Mouse (Mus musculus) thymus, adult 2 months (tissue): Measurements from ENCODE around the gene Nipsnap2. TPM values are rescaled to one million over a fixed set of nuclear protein-coding genes. Genes with fewer than 3 reads are reported as not detected.

Experiments
- DNase-seq: peaks from one replicate; pipeline ENCODE4 v3.0.0; 2021
- H3K27ac ChIP-seq: fragments of 200-500 bp; 2 replicates; pipeline ENCODE4 v1.5.1; 2012; ENCODE audit warnings: low read length, control low read depth; ENCODE audit not compliant: control insufficient read depth, insufficient read depth
- H3K27me3 ChIP-seq: fragments of 200-500 bp; 2 replicates; pipeline ENCODE4 v1.6.1; 2012; ENCODE audit warnings: mild to moderate bottlenecking, low read length, moderate library complexity, mixed read lengths; ENCODE audit not compliant: control insufficient read depth, insufficient read depth
- H3K36me3 ChIP-seq: fragments of 200-500 bp; 2 replicates; pipeline ENCODE4 v1.6.1; 2012; ENCODE audit warnings: mild to moderate bottlenecking, low read length, moderate library complexity; ENCODE audit not compliant: control insufficient read depth, insufficient read depth
- H3K4me1 ChIP-seq: fragments of 200-500 bp; replicated peaks from 2 replicates; pipeline ENCODE4 v1.6.1; 2012; ENCODE audit warnings: low read length; ENCODE audit not compliant: control insufficient read depth, insufficient read depth
- H3K4me3 ChIP-seq: fragments of 200-500 bp; 2 replicates; pipeline ENCODE4 v1.5.1; 2012; ENCODE audit warnings: mild to moderate bottlenecking, low read length, control low read depth, moderate library complexity; ENCODE audit not compliant: control insufficient read depth, insufficient read depth
- CTCF ChIP-seq: fragments of 200-500 bp; IDR thresholded peaks from 2 replicates; pipeline ENCODE4 v1.5.1; 2012; ENCODE audit warnings: mild to moderate bottlenecking, control low read depth, low read length, moderate library complexity, borderline replicate concordance; ENCODE audit not compliant: control insufficient read depth, poor library complexity, insufficient read depth; ENCODE audit errors: extremely low read depth
- POLR2A ChIP-seq: fragments of 200-500 bp; IDR thresholded peaks from 2 replicates; pipeline ENCODE4 v1.6.1; 2012; ENCODE audit warnings: mild to moderate bottlenecking, low read length, control low read depth, moderate library complexity; ENCODE audit not compliant: control insufficient read depth, poor library complexity, insufficient read depth; ENCODE audit errors: extremely low read depth
- WGBS: fragments of 180-500 bp; shearing (Covaris S2); methylation state at CpG from one replicate; pipeline ENCODE4 v1.1.7; 2018; 5-methylcytosine and 5-hydroxymethylcytosine counted together
- polyA plus RNA-seq: library from polyadenylated mRNA; depleted of rRNA; stranded (reverse); fragments of >200 nt; gene quantifications from 2 replicates; pipeline ENCODE4 v1.2.3, GENCODE M21; 2012

The Nipsnap2 gene
- polyA plus RNA-seq, 1 experiment, result 45.9 TPM

- Histone ChIP-seq H3K4me1 (peaks cover 3% of the 10 kb centered on the region), H3K27ac (no peak overlapping the region), H3K27me3 (no peaks in the 10 kb centered on the region), H3K4me3 (no peak overlapping the region), H3K36me3 (no peaks in the 10 kb centered on the region)
- TF ChIP-seq CTCF (no peak), POLR2A (no peak)
- 88% methylated on average over 11 of the region's 11 CpGs for WGBS
- DNase-seq, result no peak
Measured at GRCm38 (mm10) chr5:129729286-129729685, 4.4 kb downstream of the Nipsnap2 start.

GRCm38 (mm10) chr5:129730344-129730743 is 5.5 kb downstream of the Nipsnap2 start:
- WGBS, result 77% methylated on average over 11 of the region's 11 CpGs
- no peak for TF ChIP-seq CTCF
- no peak for TF ChIP-seq POLR2A
- Histone ChIP-seq H3K36me3 (no peaks in the 10 kb centered on the region), H3K27ac (no peak overlapping the region), H3K4me1 (peaks cover 3% of the 10 kb centered on the region), H3K4me3 (no peak overlapping the region), H3K27me3 (no peaks in the 10 kb centered on the region)
- no peak for DNase-seq

- H3K4me1 ChIP-seq, result no peaks in the 10 kb centered on the region; the same call in 1 of the 2 replicates
- no peaks in the 10 kb centered on the region for H3K27me3 ChIP-seq
- no peak for DNase-seq
- TF ChIP-seq POLR2A, result no peak
- TF ChIP-seq CTCF, result no peak
- no peak overlapping the region for H3K4me3 ChIP-seq
- WGBS, result 92% methylated on average over 5 of the region's 5 CpGs
- no peaks in the 10 kb centered on the region for H3K36me3 ChIP-seq
- no peak overlapping the region for H3K27ac ChIP-seq
Measured at GRCm38 (mm10) chr5:129731021-129731420, 6.2 kb downstream of the Nipsnap2 start.

GRCm38 (mm10) chr5:129740976-129741375 is 16.1 kb downstream of the Nipsnap2 start:
- no peaks in the 10 kb centered on the region for H3K27me3 ChIP-seq
- H3K36me3 ChIP-seq, result 0 out of 2 replicates have a peak, but pooled peaks cover under 1% of the 10 kb centered on the region
- no peak overlapping the region for H3K4me3 ChIP-seq
- DNase-seq, result peak; percentile 23
- no peak overlapping the region for H3K27ac ChIP-seq
- WGBS, result 97% methylated on average over 1 of the region's 1 CpGs
- no peak for TF ChIP-seq POLR2A
- no peak for TF ChIP-seq CTCF
- H3K4me1 ChIP-seq, result no peaks in the 10 kb centered on the region

- Histone ChIP-seq H3K4me3 (no peak overlapping the region), H3K27ac (no peak overlapping the region), H3K27me3 (no peaks in the 10 kb centered on the region), H3K4me1 (no peaks in the 10 kb centered on the region), H3K36me3 (peaks cover 7% of the 10 kb centered on the region; the same call in 1 of the 2 replicates)
- 95% methylated on average over 7 of the region's 7 CpGs for WGBS
- TF ChIP-seq CTCF (no peak), POLR2A (no peak)
- DNase-seq, result no peak
Measured at GRCm38 (mm10) chr5:129742903-129743488, 18.1 kb downstream of the Nipsnap2 start.

GRCm38 (mm10) chr5:129744050-129744449 is 19.2 kb downstream of the Nipsnap2 start:
- no peaks in the 10 kb centered on the region for H3K4me1 ChIP-seq
- peaks cover 7% of the 10 kb centered on the region; the same call in 1 of the 2 replicates for H3K36me3 ChIP-seq
- no peak overlapping the region for H3K27ac ChIP-seq
- no peaks in the 10 kb centered on the region for H3K27me3 ChIP-seq
- DNase-seq, result no peak
- no peak overlapping the region for H3K4me3 ChIP-seq
- WGBS, result 88% methylated on average over 6 of the region's 6 CpGs
- TF ChIP-seq CTCF, result no peak

- no peak for DNase-seq
- WGBS, result 98% methylated on average over 20 of the region's 20 CpGs
- no peak overlapping the region for H3K27ac ChIP-seq
- no peak overlapping the region for H3K4me3 ChIP-seq
- peaks cover 6% of the 10 kb centered on the region for H3K4me1 ChIP-seq
- H3K36me3 ChIP-seq, result no peaks in the 10 kb centered on the region
- TF ChIP-seq POLR2A (no peak), CTCF (no peak)
- H3K27me3 ChIP-seq, result no peaks in the 10 kb centered on the region
Measured at GRCm38 (mm10) chr5:129756886-129757285, 32.0 kb downstream of the Nipsnap2 start.
